Mouse (Mus musculus) kidney, postnatal 25 days (tissue): ENCODE data around the gene Rassf5.
"Not testable (repeated sequence)": the region's sequence is repeated elsewhere in the genome, so short reads cannot be mapped to it uniquely, and the experiment has no call there.

Source experiments
- DNase-seq, 2 experiments: peaks; one replicate each; pipeline ENCODE4 v3.0.0; 2021; ENCODE audit warnings: mixed read lengths in 2 of 2

Gene Rassf5

GRCm38 (mm10) chr1:131175819-131176218 lies 69.2 kb downstream of the Rassf5 start:
- no peak for DNase-seq

- DNase-seq = no peak
Measured at GRCm38 (mm10) chr1:131175189-131175588, 69.9 kb downstream of the Rassf5 start.

DNA sequence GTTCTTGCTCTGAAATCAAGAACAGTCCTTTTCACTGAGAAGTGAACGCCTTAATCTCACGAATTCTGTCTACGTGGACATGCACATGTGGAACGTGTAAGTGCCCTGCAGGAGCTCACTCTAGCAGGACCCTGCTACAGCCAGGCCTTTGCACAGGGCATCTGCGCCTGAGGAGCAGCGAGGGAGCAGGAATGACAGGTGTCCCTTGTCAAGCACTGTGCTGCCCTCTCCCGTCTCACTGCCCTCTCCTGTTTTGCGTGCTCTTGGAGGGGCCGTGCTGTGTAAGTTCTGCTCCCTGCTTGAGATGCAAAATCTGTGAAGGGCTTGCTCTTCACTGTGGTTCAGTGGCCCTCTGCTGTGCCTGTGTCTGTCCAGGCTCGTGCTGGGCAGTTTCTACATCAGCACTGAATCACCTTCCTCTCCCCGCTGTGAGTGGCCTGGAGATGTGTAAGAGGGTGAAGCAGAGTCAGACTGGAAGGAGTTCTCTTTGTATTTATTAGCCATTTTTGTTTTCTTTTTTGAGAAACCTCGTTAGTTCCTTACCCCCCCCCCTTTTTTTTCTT lies 70.7 kb downstream of the Rassf5 start:
- no peak for DNase-seq

GRCm38 (mm10) chr1:131173809-131174208 lies 71.2 kb downstream of the Rassf5 start:
- DNase-seq = peak; percentile 8 to 56

DNA sequence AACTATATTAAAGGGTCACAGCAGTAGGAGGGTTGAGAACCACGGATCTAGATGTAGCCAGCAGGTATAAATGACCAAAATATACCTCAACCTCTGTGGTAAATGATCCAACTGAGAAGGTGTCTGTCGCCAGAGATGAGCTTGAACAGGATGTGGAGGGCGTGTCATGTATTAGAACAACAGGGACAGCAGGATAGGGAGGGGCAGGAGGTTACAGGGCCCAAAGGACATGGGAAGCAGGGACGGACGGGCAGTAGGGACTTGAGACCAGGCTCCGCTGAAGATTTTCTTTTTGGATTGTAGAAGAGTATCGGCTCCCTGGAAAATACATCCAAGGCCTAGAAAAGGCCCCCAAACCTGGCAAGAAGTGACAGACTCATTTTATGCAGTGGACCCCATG lies 72.1 kb downstream of the Rassf5 start:
- peak; percentile 52 to 75 for DNase-seq

GRCm38 (mm10) chr1:131167612-131168011 lies 77.4 kb downstream of the Rassf5 start:
- DNase-seq = no peak

DNA sequence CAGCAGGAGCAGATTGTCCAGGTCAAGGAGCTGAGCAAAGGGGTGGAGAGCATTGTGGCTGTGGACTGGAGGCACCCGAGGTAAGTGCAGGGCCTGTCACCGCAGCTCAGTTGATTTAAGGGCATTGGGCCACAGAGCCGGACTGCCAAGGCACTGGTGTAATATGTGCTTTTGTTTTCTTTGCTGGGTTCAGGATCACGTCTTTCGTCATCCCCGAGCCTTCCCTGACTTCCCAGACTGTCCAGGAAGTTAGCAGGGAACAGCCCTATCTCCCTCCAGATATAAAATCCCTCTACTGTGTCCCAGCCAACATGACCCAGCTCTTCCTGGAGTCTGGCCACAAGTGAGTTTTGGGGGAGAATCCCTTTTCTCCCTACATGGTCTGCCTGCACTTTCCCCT lies 80.6 kb downstream of the Rassf5 start:
- DNase-seq = no peak

- DNase-seq = peak; percentile 9 to 57
Measured at GRCm38 (mm10) chr1:131161091-131161490, 84.0 kb downstream of the Rassf5 start.

DNA sequence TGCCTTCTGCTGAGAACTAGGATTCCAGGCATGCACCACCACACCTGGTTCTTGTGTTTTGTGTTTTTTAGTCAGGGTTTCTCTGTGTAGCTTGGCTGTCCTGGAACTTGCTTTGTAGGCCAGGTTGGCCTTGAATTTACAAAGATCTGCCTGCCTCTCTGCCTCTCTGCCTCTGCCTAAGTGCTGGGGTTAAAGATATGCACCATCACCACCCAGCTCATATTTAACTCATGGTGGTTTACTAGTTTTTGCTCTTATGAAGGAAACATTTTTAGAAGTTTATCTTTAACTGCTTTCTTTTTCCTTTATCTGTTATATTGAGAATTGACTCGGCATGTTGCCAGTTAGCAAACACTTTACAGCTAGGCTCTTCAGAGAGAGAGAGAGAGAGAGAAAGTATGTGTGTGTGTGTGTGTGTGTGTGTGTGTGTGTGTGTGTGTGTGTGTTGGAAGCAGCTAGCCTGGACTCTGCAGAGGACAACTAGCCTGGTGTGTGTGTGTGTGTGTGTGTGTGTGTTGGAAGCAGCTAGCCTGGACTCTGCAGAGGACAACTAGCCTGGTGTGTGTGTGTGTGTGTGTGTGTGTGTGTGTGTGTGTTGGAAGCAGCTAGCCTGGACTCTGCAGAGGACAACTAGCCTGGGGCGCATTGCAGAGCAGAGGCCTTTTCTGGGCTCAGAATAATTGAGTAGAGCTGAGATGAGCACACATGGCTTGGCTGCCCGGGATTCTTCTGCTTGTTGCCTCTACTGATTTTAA lies 85.3 kb downstream of the Rassf5 start:
- not testable (repeated sequence) for DNase-seq

DNA sequence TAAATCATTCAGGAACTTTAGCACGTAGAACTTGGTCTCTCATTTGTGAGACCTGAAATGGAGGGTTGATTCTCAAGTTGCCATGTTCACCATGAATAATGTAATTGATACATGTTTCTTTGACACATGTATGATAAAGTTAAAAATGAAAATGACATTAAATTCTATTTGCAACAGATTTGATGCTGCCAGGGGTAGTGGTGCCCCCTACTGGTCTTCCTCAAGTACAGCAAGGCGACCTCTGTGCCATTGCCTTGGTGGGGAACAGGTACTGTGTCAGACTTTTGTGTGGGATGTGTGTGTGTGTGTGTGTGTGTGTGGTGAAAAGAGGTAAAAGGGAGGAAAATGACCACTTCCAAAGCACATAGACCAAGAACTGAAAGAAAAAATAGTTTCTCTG lies 89.6 kb downstream of the Rassf5 start:
- DNase-seq = peak; percentile 38 to 44

- DNase-seq = peak; percentile 90 to 95
Measured at GRCm38 (mm10) chr1:131153018-131153629, 91.9 kb downstream of the Rassf5 start, which contains the start of gene Eif2d. Eif2d (plus strand) TSS chr1:131153181.

- DNase-seq = no peak
Measured at GRCm38 (mm10) chr1:131149496-131149895, 95.6 kb downstream of the Rassf5 start.

DNA sequence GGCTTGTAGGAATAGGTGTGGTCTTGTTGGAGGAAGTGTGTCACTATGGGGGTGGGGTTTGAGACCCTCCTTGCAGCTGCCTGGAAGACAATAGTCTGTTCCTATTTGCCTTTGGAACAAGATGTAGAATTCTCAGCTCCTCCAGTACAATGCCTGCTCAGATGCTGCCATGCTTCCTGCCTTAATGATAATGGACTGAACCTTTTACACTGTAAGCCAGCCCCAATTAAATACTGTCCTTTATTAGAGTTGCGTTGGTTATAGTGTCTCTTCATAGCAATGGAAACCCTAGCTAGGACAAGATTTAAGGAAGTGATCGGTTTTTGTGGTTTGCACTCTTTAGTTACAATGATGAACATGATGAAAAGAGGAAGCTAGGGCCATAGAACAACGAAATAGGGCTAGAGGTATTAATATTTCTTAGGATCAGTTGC lies 98.9 kb downstream of the Rassf5 start:
- DNase-seq = no peak

DNA sequence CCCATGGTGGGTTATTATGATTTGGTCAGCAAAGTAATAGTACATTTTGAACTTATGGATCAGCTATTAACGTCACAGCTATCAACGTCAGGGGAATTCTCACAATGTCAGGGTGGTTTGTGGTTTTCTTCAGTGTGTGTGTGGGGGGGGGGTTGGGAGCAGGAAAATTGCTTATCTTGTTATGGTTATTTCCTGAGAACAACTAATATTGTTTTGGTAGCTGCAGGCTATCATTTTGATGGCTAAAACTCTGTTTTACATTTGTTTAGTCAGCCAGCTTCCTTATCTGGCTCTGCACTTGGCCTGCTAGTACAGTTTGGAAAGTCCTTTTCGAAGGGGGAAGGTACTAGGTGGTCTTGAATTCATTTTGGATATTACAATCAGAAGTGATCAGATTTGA lies 99.8 kb downstream of the Rassf5 start:
- not testable (repeated sequence) for DNase-seq

- no peak for DNase-seq
Measured at GRCm38 (mm10) chr1:131142472-131142871, 102.6 kb downstream of the Rassf5 start.

GRCm38 (mm10) chr1:131141449-131141848 lies 103.6 kb downstream of the Rassf5 start:
- no peak for DNase-seq

DNA sequence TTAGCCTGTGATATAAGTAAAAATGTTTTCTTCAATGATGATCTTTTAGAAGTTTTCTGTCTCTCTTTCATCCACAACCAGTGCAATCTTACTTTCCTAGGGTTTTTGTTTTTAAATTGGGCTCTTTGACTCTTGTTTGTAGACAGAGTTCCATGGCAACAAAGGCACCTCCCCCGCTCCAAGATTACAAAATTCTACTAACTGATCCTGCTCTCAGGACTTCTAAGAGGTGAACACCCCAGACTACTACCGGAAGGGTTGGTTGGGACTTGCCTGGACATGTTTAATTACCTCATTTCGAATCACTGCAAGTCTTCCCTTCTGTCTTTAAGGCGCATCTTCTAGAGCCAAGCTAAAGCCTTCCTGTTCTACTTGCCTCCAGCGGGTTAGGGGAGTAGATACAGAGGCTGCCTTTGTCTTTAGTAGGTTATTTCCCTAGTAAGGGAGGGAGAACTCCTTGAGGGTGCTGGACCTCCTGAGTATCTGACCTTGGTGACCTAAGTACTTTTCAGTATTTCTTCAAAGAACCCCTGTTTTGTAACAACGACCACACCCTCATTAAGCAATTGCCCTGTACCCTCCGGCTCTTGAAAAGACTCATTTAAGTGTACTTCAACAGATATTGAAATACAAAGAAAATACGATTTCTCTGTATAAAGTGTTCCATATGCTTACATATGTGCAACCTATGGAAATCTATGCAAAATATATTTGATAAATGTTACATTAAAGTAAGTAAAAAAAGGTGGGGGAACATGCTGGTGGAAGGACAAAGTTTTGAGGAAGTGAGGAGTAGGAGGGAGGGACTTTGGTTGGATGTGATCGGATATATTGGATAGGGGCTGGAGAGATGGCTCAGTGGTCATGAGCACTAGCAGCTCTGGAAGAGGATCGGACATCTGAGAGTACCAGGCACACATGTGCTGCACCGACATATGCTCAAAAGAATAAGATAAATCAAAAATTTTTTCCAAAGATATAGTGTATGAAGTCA lies 105.7 kb downstream of the Rassf5 start:
- DNase-seq = no peak

GRCm38 (mm10) chr1:131138191-131139016 lies 106.7 kb downstream of the Rassf5 start, which contains the start of gene Dyrk3:
Dyrk3 (minus strand) TSS chr1:131138340.
- DNase-seq = peak; percentile 91 to 94

- DNase-seq = peak; percentile 5 to 56
Measured at GRCm38 (mm10) chr1:131137717-131138118, 107.3 kb downstream of the Rassf5 start.

- DNase-seq = no peak
Measured at GRCm38 (mm10) chr1:131137111-131137510, 107.9 kb downstream of the Rassf5 start.

DNA sequence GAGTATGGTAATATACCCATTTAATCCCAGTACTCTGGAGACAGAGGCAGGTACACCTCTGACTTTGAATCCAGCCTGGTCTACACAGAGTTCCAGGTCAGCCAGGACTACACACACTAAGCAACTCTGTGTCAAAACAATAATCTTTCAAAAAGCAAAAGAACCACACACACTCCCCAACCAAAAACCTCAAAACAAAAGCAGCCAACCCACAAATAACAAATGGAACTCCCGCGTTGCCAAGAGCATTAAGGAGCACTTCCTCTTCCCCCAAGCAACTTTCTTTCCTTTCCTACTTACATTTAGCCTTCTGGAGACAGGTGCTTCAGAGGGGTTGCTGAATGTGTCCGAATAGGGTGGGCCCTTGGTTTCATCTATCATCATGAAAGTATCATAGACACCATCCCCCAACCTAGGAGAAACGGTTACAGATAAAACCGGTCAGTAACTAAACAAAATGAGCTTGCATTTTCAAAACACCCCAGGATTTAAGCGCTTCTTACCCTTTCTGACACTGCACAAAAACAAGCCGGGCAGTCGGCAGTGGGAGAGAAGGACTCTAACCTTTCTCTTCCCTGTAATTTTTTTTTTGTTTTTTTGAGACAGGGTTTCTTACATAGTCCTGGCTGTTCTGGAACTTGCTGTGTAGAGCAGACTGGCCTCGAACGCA lies 109.0 kb downstream of the Rassf5 start:
- DNase-seq = no peak
